Mouse (Mus musculus): ENCODE measurements around the gene Dnah9. TPM values are rescaled to one million over a fixed set of nuclear protein-coding genes. Genes with fewer than 3 reads are reported as not detected.
A peak's percentile ranks its signal among the peaks of the same experiment; 100 is the strongest.

Dnah9 gene
- polyA plus RNA-seq, 1 experiment from 2014 or later, result 0.14 TPM

DNA sequence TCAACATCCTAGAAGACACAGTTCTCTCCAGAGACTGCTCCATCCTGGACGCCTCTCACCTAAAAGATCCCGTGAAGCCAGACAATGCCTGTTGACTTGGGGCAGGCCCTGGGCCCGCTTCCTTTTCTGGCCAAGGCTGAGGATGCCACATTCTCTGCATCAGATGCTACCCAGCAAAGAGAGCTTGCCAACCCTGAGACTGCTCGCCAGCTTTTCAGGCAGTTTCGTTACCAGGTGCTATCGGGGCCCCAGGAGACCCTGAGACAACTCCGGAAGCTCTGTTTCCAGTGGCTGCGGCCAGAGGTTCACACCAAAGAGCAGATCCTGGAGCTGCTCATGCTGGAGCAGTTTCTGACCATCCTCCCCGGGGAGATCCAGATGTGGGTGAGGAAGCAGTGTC lies 354.0 kb downstream of the Dnah9 start:
- no peak for ATAC-seq (ENCODE audit: insufficient number of reproducible peaks, insufficient read depth, low FRiP score, low read depth)

GRCm38 (mm10) chr11:65812088-65812487 lies 356.3 kb downstream of the Dnah9 start:
- peaks cover 29% of the 10 kb centered on the region for H3K36me3 ChIP-seq (ENCODE audit: control insufficient read depth, insufficient read depth, low read length)
- no peak overlapping the region for H3K4me3 ChIP-seq (ENCODE audit: control insufficient read depth in 1 of 2, insufficient read depth in 1 of 2, low read depth in 1 of 2, low read length in 2 of 2)
- no peaks in the 10 kb centered on the region for H3K9me3 ChIP-seq (ENCODE audit: control insufficient read depth, low read length)
- H3K4me2 ChIP-seq (ENCODE audit: low read length), result no peak overlapping the region
- no peak overlapping the region for H3K27ac ChIP-seq (replicated peaks in 1 of 2; ENCODE audit: control insufficient read depth in 1 of 2, insufficient read depth in 1 of 2, low read depth in 2 of 2, low read length in 2 of 2)
- no peak for ATAC-seq (ENCODE audit: insufficient number of reproducible peaks, insufficient read depth, low FRiP score, low read depth)
- peaks cover 5 to 32% of the 10 kb centered on the region in 2 experiments; a peak in 3 of 4 replicates for H3K4me1 ChIP-seq (ENCODE audit: control insufficient read depth in 2 of 2, insufficient read depth in 2 of 2, low read length in 2 of 2)
- WGBS, result 34% methylated on average over 5 of the region's 5 CpGs
- no peaks in the 10 kb centered on the region for H3K27me3 ChIP-seq (ENCODE audit: control insufficient read depth, insufficient read depth, low read length)
- no peak overlapping the region for H3K9ac ChIP-seq (ENCODE audit: low read length)

More for the DNA sequence above, 354.0 kb downstream of the Dnah9 start:
- no peak overlapping the region for H3K27ac ChIP-seq (replicated peaks in 1 of 2; ENCODE audit: control insufficient read depth in 1 of 2, insufficient read depth in 1 of 2, low read depth in 2 of 2, low read length in 2 of 2)
- 89% methylated on average over 9 of the region's 9 CpGs for WGBS
- H3K4me3 ChIP-seq (ENCODE audit: control insufficient read depth in 1 of 2, insufficient read depth in 1 of 2, low read depth in 1 of 2, low read length in 2 of 2), result no peak overlapping the region
- H3K4me1 ChIP-seq (ENCODE audit: control insufficient read depth in 2 of 2, insufficient read depth in 2 of 2, low read length in 2 of 2), result peaks cover 4 to 21% of the 10 kb centered on the region in 2 experiments; a peak in 2 of 4 replicates
- peaks cover 51% of the 10 kb centered on the region for H3K36me3 ChIP-seq (ENCODE audit: control insufficient read depth, insufficient read depth, low read length)
- no peaks in the 10 kb centered on the region for H3K9me3 ChIP-seq (ENCODE audit: control insufficient read depth, low read length)
- no peak overlapping the region for H3K9ac ChIP-seq (ENCODE audit: low read length)
- no peak overlapping the region for H3K4me2 ChIP-seq (ENCODE audit: low read length)
- no peaks in the 10 kb centered on the region for H3K27me3 ChIP-seq (ENCODE audit: control insufficient read depth, insufficient read depth, low read length)

DNA sequence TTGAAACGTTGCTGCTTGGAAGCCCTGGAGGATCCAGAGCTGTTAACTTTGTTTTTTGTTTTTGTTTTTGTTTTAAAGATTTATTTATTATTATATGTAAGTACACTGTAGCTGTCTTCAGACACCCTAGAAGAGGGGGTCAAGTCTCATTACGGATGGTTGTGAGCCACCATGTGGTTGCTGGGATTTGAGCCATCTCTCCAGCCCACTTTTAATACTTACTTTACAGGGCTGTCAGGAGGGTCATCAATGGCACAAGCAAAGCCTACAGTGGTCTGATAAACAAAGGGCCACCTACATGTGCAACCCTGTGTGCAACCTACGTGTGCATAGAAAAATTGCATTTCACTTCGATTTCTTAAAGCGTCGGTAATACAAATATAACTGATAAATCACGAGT lies 360.8 kb downstream of the Dnah9 start:
- no peaks in the 10 kb centered on the region for H3K36me3 ChIP-seq (ENCODE audit: control insufficient read depth, insufficient read depth, low read length)
- H3K9me3 ChIP-seq (ENCODE audit: control insufficient read depth, low read length), result no peaks in the 10 kb centered on the region
- 39% methylated on average over 7 of the region's 7 CpGs for WGBS
- no peak for ATAC-seq (ENCODE audit: insufficient number of reproducible peaks, insufficient read depth, low FRiP score, low read depth)
- H3K9ac ChIP-seq (ENCODE audit: low read length), result peak overlapping the region; percentile 82
- H3K4me2 ChIP-seq (ENCODE audit: low read length), result peak overlapping the region; percentile 86
- H3K4me1 ChIP-seq (ENCODE audit: control insufficient read depth in 2 of 2, insufficient read depth in 2 of 2, low read length in 2 of 2), result peaks cover 4 to 24% of the 10 kb centered on the region in 2 experiments; a peak in 3 of 4 replicates
- peak overlapping the region; percentile 74 to 86 for H3K27ac ChIP-seq (replicated peaks in 1 of 2; ENCODE audit: control insufficient read depth in 1 of 2, insufficient read depth in 1 of 2, low read depth in 2 of 2, low read length in 2 of 2)
- H3K4me3 ChIP-seq (ENCODE audit: control insufficient read depth in 1 of 2, insufficient read depth in 1 of 2, low read depth in 1 of 2, low read length in 2 of 2), result peak overlapping the region; percentile 61 to 84
- H3K27me3 ChIP-seq (ENCODE audit: control insufficient read depth, insufficient read depth, low read length), result no peaks in the 10 kb centered on the region

GRCm38 (mm10) chr11:65806909-65807504 lies 361.3 kb downstream of the Dnah9 start, which contains the start of gene Zkscan6:
Zkscan6 (plus strand) TSS chr11:65807175.
- Histone ChIP-seq H3K27ac (replicated peaks in 1 of 2; ENCODE audit: control insufficient read depth in 1 of 2, insufficient read depth in 1 of 2, low read depth in 2 of 2, low read length in 2 of 2) (peak within 1 kb of the TSS; percentile 74 to 86), H3K4me3 (ENCODE audit: control insufficient read depth in 1 of 2, insufficient read depth in 1 of 2, low read depth in 1 of 2, low read length in 2 of 2) (peak within 1 kb of the TSS; percentile 61 to 84)

GRCm38 (mm10) chr11:65806321-65806904 lies 361.9 kb downstream of the Dnah9 start:
- H3K36me3 ChIP-seq (ENCODE audit: control insufficient read depth, insufficient read depth, low read length), result no peaks in the 10 kb centered on the region
- no peaks in the 10 kb centered on the region for H3K9me3 ChIP-seq (ENCODE audit: control insufficient read depth, low read length)
- WGBS, result 1% methylated on average over 20 of the region's 20 CpGs
- H3K4me2 ChIP-seq (ENCODE audit: low read length), result peak overlapping the region; percentile 86
- H3K4me3 ChIP-seq (ENCODE audit: control insufficient read depth in 1 of 2, insufficient read depth in 1 of 2, low read depth in 1 of 2, low read length in 2 of 2), result peak overlapping the region; percentile 61 to 84
- H3K9ac ChIP-seq (ENCODE audit: low read length), result peak overlapping the region; percentile 82
- ATAC-seq (ENCODE audit: insufficient number of reproducible peaks, insufficient read depth, low FRiP score, low read depth), result no peak
- no peaks in the 10 kb centered on the region for H3K27me3 ChIP-seq (ENCODE audit: control insufficient read depth, insufficient read depth, low read length)
- H3K4me1 ChIP-seq (ENCODE audit: control insufficient read depth in 2 of 2, insufficient read depth in 2 of 2, low read length in 2 of 2), result peaks cover 2 to 15% of the 10 kb centered on the region in 2 experiments; a peak in 3 of 4 replicates
- H3K27ac ChIP-seq (replicated peaks in 1 of 2; ENCODE audit: control insufficient read depth in 1 of 2, insufficient read depth in 1 of 2, low read depth in 2 of 2, low read length in 2 of 2), result peak overlapping the region; percentile 42 to 86; a peak in 3 of 4 replicates

More at GRCm38 (mm10) chr11:65806909-65807504, 361.3 kb downstream of the Dnah9 start, which contains the start of gene Zkscan6:
- Histone ChIP-seq H3K36me3 (ENCODE audit: control insufficient read depth, insufficient read depth, low read length) (no peaks in the 10 kb centered on the region), H3K9me3 (ENCODE audit: control insufficient read depth, low read length) (no peaks in the 10 kb centered on the region), H3K4me1 (ENCODE audit: control insufficient read depth in 2 of 2, insufficient read depth in 2 of 2, low read length in 2 of 2) (peaks cover 2 to 18% of the 10 kb centered on the region in 2 experiments; a peak in 3 of 4 replicates), H3K9ac (ENCODE audit: low read length) (peak within 1 kb of the TSS; percentile 82), H3K27me3 (ENCODE audit: control insufficient read depth, insufficient read depth, low read length) (no peaks in the 10 kb centered on the region), H3K4me2 (ENCODE audit: low read length) (peak within 1 kb of the TSS; percentile 86)
- under 1% methylated on average over 57 of the region's 58 CpGs for WGBS
- ATAC-seq (ENCODE audit: insufficient number of reproducible peaks, insufficient read depth, low FRiP score, low read depth), result peak; percentile 95

- no peaks in the 10 kb centered on the region for H3K27me3 ChIP-seq (ENCODE audit: control insufficient read depth, insufficient read depth, low read length)
- H3K9ac ChIP-seq (ENCODE audit: low read length), result no peak overlapping the region
- 0 out of 2 replicates have a peak, but pooled peaks cover 3% of the 10 kb centered on the region for H3K9me3 ChIP-seq (ENCODE audit: control insufficient read depth, low read length)
- no peak for ATAC-seq (ENCODE audit: insufficient number of reproducible peaks, insufficient read depth, low FRiP score, low read depth)
- H3K4me3 ChIP-seq (ENCODE audit: control insufficient read depth in 1 of 2, insufficient read depth in 1 of 2, low read depth in 1 of 2, low read length in 2 of 2), result no peak overlapping the region
- H3K27ac ChIP-seq (replicated peaks in 1 of 2; ENCODE audit: control insufficient read depth in 1 of 2, insufficient read depth in 1 of 2, low read depth in 2 of 2, low read length in 2 of 2), result no peak overlapping the region
- no peaks in the 10 kb centered on the region for H3K36me3 ChIP-seq (ENCODE audit: control insufficient read depth, insufficient read depth, low read length)
- no peaks in the 10 kb centered on the region for H3K4me1 ChIP-seq (ENCODE audit: control insufficient read depth in 2 of 2, insufficient read depth in 2 of 2, low read length in 2 of 2)
- WGBS, result 48% methylated on average over 3 of the region's 3 CpGs
- H3K4me2 ChIP-seq (ENCODE audit: low read length), result no peak overlapping the region
Measured at GRCm38 (mm10) chr11:65801899-65802298, 366.5 kb downstream of the Dnah9 start.

DNA sequence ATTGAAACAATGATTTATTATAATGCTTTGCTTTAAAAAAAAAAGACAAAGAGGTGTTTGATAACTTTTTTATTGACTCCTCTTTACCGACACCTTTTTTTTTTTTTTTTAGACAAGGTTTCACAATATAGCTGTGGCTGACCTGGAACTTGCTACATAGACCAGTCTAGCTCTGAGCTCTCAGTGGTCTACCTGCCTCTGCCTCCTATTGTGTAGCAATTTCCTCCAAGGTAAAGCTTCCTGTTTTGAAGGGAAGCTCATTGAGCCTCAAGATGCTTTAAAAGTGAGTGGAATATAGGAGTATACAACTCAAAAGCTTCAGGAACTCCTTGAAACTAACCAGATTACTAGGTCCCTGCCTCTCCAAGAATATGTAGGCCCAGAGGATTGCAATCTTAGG lies 372.5 kb downstream of the Dnah9 start:
- no peak overlapping the region for H3K9ac ChIP-seq (ENCODE audit: low read length)
- no peak overlapping the region for H3K27ac ChIP-seq (replicated peaks in 1 of 2; ENCODE audit: control insufficient read depth in 1 of 2, insufficient read depth in 1 of 2, low read depth in 2 of 2, low read length in 2 of 2)
- no peaks in the 10 kb centered on the region for H3K27me3 ChIP-seq (ENCODE audit: control insufficient read depth, insufficient read depth, low read length)
- H3K4me3 ChIP-seq (ENCODE audit: control insufficient read depth in 1 of 2, insufficient read depth in 1 of 2, low read depth in 1 of 2, low read length in 2 of 2), result no peak overlapping the region
- ATAC-seq (ENCODE audit: insufficient number of reproducible peaks, insufficient read depth, low FRiP score, low read depth), result no peak
- H3K4me1 ChIP-seq (ENCODE audit: control insufficient read depth in 2 of 2, insufficient read depth in 2 of 2, low read length in 2 of 2), result no peaks in the 10 kb centered on the region
- WGBS, result 96% methylated on average over 1 of the region's 1 CpGs
- H3K4me2 ChIP-seq (ENCODE audit: low read length), result no peak overlapping the region
- H3K36me3 ChIP-seq (ENCODE audit: control insufficient read depth, insufficient read depth, low read length), result no peaks in the 10 kb centered on the region
- H3K9me3 ChIP-seq (ENCODE audit: control insufficient read depth, low read length), result 0 out of 2 replicates have a peak, but pooled peaks cover 3% of the 10 kb centered on the region
